Mouse (Mus musculus) cerebellum, postnatal 36 days (tissue): ENCODE measurements at regions not wholly inside any gene's neighbourhood (a gene's known extent, or its start where the extent isn't known, plus 50 kb on each side); places are given as distances from the start of the nearest gene placed in this dataset.

Experiments
- DNase-seq, 2 experiments: peaks; one replicate each; pipeline ENCODE4 v3.0.0; 2021 to 2022; ENCODE audit warnings: mixed read lengths in 2 of 2

DNA sequence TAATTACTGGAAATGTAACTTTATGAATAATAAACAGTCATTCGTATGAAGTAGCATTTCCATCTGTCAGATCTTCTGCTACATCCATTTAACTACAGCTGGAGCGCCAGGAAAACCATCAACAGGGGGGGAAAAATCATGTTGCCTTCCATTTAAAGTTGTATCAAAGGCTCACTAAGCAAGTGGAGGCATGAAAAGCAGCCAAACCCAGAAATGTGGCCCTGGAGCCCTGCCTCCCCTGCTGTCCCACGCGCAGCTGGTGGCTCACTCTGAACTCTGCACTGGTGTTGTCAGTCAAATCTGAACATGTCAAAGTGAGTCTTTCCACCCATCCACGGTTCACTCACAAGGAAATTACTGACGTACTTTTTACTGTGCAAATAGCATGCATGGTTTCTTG is 152.5 kb upstream of the Gm3448 start:
- no peak for DNase-seq

DNA sequence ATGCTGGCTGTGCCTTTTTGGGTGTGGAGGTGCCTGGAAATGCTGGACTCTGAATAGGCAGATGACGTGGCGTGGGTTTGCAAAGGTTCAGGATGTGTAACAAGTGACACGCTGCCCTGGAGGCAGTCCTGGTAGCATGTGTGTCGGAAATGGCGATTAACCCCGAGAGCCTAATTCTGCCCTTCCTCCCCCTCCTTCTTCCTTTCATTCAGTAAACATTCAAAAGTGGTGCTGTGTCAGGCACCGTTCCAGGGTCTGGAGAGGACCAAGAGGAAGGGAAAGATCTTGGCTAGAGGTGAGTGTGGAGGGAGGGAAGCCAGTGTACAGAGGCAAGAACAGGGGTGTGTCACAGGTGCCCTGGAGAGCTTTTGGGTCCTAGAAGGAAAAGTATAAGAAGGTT is 151.5 kb upstream of the Gm3448 start:
- DNase-seq = no peak

DNA sequence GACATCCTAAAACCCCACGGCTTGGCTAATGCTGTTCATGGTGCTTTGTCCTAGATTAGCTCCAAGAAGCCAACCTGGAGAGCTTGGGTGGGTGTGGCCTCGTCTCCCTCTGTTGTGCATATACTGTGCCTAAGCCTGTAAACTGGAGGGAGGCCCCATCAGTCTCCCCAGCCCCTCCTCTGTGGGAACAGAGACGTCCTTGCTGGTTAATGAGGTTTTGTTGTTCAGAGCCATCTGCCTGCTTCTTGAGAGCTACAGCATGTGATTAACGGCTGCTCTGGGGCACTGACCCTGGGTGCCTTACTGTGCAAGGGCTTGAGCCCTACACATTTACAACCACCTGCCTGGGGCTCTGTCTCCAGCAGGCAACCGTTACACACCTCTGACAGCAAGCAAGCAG is 143.9 kb upstream of the Gm3448 start:
- no peak for DNase-seq

DNA sequence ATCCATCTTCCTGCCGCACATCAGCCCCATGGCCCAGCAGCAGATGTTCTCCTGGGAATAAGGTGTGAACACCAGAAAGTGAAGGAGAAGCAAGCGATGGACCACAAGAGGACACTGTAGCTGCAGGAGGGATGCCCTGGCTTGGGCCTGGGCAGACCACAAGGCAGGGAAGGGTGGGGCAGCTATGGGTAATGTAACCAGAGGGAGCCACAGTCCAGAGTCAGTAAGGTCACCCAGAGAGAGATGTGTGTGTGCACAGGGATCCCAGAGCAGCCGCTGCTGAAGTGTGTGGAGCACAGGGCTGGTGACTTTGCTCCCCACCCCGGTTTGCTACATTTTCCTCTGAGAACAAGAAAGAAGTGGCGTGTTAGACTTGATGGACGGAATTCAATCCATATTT is 142.5 kb upstream of the Gm3448 start:
- no peak for DNase-seq

DNA sequence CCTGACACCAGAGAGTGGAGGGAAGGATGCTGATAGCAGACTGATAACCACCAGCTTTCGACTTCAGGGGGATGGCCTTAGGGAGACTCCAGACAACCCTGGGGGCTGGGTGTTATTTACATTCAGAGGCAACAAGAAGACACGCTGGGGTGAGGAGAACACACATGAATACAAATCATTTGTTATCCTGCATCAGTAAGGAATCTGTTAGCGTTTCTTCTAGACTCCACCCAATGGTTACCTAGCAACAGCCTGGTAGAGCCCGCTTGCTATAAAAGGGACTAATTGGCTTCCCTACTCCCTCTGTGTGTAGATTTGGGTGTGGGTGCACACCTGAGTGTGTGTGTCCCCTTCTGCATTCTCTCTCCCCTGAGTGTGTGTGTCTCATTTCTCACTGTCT is 140.8 kb upstream of the Gm3448 start:
- no peak for DNase-seq

DNA sequence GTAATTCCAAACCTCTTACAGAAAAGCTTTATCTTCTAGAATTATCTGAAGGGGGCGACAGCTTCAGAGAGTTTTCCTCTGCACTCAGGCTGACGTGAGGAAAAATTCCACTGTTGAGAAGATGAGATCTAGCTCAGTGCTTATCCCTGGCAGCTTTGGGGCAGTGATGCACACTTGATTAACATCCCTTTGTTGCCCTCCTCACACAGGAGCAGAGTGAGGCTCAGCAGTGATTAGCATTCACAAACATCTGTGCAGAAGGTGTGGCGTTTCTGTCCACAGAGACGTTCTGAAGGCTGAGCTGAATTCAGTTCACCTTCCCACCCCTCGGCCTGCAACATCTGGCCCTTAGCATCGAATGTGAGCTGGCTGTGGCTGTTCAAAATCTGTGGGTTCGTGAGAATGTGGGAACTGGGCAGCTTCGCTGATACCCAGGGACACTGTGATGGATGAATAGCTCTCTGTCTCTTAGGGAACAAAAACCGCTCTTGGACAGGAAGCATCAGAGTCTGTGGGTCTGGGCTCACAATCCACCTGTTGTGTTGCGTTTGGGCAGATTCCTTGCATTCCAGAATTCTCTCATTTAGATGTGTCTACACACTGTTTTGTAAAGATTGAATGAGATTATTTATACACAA is 139.0 kb upstream of the Gm3448 start:
- DNase-seq = no peak

DNA sequence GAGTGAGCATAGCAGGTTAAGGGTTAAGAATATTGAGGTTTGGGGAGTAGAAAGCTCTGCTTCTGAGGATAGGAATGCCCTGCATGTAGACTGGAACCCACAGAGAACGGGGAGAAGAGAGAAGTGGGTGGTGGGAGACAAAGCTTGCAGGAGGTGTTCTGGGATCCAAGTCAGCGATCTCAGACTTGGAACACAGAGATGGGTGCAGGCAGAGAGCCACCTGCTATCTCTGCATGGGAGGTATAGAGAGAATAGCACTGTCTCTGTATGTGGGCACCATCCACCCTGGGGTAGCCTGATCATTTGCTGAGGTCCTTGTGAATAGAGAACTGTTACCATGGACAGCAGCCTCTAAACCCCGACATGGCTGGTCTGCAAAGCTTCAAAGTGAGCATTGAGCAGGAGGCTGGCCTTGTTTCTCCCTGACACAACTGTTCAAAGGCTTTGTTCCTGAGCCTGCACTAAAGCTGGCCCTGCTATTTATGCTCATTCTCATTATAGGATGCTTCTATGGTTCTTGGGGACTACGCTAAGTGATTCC is 138.1 kb upstream of the Gm3448 start:
- DNase-seq = no peak

DNA sequence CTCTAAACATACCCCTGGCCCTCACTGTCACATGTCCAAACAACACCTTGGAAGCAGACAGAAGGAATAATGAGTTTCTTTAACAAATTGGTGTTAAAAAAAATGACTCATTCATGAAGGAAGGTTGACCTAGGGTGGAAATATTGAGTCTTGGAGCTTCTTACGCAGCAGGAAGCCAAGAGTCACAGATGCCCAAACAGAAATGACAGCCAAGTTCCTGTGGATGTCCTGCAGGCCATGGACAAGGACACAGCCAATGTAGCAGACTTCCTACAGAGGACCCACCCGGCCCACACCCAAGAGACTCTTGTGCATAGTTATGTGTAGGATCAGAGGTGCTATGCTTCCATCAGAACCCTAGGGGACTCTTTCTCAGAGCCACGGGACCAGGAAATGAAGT is 136.1 kb upstream of the Gm3448 start:
- no peak for DNase-seq

DNA sequence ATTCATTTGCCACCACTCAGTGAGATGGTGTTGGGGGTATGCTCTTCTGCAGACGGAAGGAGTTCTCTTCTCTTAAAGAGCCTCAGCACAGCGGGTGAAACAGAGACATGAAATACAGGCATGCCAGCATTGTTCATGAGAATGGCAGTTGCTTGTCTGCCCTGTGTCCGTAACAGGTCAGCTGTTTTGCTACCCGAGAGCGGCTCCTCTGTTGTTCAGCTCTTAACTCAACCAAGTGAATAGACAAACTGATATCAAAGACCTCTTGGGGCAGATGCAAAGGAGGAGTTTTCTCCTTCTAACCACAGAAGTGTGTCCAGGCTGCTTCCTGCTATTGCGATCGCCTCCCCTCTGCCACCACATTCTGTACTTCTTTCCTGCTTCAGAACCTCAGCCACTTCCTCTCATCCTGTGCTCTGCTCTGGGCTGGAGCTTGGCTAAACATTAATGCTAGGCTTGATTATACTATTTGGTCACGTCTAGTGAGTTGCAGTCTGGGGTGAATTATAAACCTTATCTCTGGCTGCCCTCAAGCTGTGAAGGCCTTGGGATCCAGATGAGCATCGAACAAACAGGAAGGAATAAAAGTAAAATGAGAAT is 133.1 kb upstream of the Gm3448 start:
- DNase-seq = no peak

DNA sequence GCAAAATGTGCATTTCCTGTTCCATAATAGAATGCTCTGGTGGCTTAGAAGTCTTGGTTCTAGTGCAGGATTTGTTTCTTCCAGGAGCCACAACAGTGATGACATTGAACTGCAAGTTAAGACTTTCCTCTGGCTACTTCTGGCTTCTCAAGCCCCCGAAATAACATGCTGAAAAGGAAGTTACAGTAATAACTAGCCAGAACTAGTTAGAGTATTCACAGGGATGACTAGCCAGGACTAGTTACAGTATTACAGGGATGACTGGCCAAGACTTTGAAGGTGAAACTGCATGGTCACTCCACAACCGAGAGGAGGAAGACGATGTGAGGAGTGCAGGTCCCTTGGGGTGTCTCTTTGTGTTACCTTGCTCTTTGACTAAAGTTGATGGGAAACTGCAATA is 126.6 kb upstream of the Gm3448 start:
- no peak for DNase-seq

DNA sequence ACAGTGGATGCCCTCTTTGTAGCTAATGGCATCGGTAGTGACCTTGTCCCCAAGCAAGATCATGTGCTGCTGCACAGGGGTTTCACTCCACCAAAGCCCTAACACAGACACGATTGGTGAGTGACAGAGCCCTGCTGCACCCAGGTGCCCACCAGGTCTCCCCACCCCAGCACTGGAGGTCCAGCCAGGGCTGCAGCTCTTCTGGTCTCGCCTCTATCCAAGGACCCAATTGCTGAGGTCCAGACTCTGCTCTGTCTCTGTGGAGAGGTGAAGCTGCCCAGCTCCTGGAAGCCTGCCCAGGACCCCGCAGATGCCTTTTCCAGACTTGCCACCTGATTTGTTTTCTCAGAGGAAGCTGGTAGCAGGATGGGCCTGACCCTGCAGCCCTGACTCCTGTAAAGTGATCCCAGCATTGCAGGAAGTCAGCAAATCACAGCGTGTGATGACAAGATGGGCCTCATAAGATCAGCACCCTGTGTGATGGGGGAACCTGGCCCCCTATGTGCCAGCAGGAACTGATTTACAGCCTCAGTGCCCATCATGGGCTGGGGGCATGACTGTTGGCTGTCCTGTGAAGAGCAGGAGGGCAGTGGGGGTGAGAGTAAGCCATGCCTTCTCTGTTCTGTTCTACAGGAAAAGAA is 116.5 kb upstream of the Gm3448 start:
- no peak for DNase-seq

DNA sequence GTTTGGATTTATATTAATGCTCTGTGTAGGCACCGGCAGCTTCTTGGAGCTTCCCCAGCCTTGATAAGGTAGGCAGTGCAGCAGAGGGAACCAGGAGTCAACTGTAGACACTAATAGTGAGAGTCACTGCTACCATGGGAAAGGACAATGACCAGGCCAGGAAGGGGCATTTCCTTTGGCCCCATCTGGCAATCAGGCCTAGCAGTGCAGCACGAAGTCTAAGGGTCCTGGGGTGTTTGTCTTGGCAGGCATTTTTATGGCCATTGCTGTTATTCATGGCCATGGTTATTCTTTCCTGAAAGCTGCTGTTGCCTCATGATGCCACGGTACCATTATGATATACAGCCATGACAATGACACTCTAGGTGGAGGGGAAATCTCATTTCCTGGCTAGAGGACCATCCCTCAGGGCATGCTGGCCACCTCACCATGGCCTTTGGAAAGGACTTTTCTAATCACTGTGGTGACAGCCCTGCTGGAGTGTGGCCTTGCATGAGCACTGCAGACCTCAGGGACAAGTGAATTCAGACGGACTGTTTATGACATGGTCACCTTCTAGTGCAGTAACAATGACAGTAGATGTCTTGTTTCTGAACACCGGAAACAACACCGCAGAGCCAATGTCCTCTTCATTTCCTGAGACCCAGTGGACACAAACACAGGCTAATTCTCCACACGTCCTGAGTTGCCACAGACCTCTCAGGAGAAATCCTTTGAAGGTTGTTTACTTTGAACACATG is 111.8 kb upstream of the Gm3448 start:
- no peak for DNase-seq

DNA sequence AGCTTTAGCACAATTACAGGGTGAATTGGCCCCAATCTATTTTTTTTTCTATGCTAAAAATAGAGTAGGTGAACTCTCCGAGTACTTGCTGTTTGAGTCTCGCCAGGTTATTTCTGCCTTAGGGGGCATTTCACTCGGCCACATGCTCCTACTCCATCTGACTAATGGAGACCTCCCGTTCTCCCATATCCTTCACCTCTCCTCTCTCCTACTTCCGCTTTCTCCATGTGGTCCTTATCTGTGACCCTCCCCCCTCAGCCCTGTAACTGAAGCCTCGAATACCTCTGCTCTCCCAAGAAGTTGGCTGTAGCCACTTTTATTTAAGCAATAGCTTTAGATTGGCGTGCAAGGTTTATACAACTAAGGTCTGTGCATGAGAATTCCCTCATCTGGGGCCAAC is 111.1 kb upstream of the Gm3448 start:
- no peak for DNase-seq

DNA sequence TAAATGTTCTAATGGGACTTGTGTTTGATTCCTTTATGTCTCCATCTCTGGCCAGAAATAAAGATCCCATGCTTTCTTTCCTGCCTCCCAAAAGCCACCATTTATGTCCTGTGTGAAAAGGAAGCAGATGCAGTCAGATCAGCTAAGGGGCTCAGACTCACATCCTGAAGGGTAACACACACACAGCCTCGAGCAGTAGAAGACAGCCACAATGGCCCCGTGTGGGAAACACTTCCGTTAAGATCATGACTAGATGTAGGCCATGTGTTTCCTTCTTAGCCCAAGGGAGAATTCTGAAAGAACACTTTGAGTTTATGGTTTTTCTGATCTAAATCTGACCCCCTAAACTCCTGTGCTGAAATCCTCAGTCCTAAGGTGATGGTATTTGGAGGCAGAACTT is 110.4 kb upstream of the Gm3448 start:
- DNase-seq = no peak

DNA sequence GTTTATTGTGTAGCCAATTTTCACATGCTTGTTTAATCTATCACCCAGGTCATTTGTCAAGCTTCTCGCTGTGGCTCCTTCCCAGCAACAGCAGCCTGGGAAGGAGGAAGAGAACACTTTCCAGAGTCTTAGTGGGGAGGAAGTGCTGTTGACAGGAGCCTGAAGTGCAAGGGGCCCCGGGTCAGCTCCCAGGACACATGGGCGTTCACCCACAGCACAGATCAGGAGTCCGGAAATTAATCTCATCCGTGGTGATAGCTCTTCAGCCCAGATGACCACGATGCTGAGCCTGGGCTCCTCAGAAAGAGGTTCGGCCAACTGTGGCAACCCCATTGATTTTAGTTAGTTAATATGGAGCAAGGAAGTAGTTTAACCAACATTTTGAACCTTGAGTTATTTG is 105.3 kb upstream of the Gm3448 start:
- no peak for DNase-seq

DNA sequence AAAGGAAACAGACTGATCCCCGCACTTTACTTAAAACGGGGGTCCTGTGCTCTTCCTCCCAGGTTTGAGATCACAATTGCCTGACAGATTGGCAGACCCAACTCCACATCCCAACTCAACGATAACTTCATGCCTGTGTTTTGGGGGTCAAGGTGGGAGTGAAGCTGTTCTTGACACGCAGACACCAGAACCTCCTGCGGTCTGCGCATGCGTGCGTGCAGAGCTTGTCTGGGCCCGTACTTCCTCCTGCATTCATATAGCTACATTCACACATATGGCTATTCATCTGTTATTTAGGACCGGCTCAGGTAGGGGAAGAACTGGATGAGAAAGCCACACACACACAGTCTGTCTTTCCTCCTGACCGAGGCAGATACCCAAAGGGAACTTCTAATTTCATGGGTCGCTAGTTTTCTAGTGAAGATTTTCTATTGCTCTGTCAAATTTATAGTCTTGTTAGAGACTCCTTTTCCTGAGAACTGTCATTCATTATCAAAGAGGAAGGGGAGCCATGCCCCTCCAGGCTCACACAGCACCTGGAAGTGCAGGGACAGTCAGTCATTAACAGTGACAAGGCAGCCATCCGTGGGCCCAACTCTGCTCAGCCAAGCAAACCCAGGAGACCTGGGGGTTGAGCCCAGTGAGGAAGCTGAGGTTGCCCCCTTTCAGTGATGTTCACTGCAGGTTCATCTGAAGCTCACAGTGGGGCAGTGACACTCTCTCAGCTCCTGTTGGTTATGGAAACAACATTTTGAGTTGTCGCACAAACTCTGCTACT is 104.0 kb upstream of the Gm3448 start:
- no peak for DNase-seq

DNA sequence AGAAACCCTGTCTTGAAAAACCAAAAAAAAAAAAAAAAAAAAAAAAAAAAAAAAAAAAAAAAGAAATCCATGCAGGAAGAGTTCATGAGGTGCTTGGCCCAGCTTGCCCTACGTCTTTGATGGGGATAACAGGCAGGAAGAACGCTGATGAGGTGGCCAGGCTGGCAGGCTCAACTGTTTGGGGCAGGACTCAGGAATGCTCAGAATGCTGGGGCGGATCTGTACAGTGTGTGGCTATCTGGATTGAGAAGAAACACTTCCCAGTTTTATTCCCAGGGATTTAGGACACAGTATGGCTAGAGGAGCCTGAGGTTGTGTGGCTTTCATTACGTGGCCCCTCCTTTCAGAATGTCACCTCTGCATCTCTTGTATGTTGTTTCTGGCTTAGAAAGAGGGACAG is 99.1 kb upstream of the Gm3448 start:
- no peak for DNase-seq
